Mouse (Mus musculus) midbrain, embryonic 15.5 days (tissue): ENCODE measurements around the gene Elavl1. TPM values are rescaled to one million over a fixed set of nuclear protein-coding genes. Genes with fewer than 3 reads are reported as not detected.
"Not testable (repeated sequence)": the region's sequence is repeated elsewhere in the genome, so short reads cannot be mapped to it uniquely, and the experiment has no call there.

ENCODE experiments used
- ATAC-seq: fragments of 200-750 bp; cut with Nextera tagmentation; replicated peaks from 2 replicates; pipeline ENCODE4 v1.8.0; 2017; ENCODE audit warnings: moderate TSS enrichment
- H3K27ac ChIP-seq: fragments of 300-500 bp; sonication (generic); 2 replicates; pipeline ENCODE4 v1.5.1; 2015; ENCODE audit warnings: mild to moderate bottlenecking, inconsistent platforms
- H3K27me3 ChIP-seq: fragments of 300-500 bp; sonication (generic); replicated peaks from 2 replicates; pipeline ENCODE4 v1.6.1; 2015; ENCODE audit warnings: inconsistent platforms
- H3K36me3 ChIP-seq: fragments of 300-500 bp; sonication (generic); replicated peaks from 2 replicates; pipeline ENCODE4 v1.6.1; 2015; ENCODE audit warnings: inconsistent platforms
- H3K4me1 ChIP-seq: fragments of 300-500 bp; sonication (generic); 2 replicates; pipeline ENCODE4 v1.6.1; 2015; ENCODE audit warnings: inconsistent platforms
- H3K4me2 ChIP-seq: fragments of 300-500 bp; sonication (generic); 2 replicates; pipeline ENCODE4 v1.6.1; 2015; ENCODE audit warnings: inconsistent platforms, mild to moderate bottlenecking, moderate library complexity
- H3K4me3 ChIP-seq: fragments of 300-500 bp; sonication (generic); 2 replicates; pipeline ENCODE4 v1.5.1; 2015; ENCODE audit warnings: mild to moderate bottlenecking, inconsistent platforms
- H3K9ac ChIP-seq: fragments of 300-500 bp; sonication (generic); 2 replicates; pipeline ENCODE4 v1.6.1; 2015; ENCODE audit warnings: mild to moderate bottlenecking, inconsistent platforms
- H3K9me3 ChIP-seq: fragments of 300-500 bp; sonication (generic); 2 replicates; pipeline ENCODE4 v1.6.1; 2016; ENCODE audit warnings: inconsistent platforms
- WGBS: fragments of 180-500 bp; shearing (Covaris S2); methylation state at CpG from one replicate; pipeline ENCODE4 v1.1.7; 2015; ENCODE audit warnings: mixed read lengths; 5-methylcytosine and 5-hydroxymethylcytosine counted together
- polyA plus RNA-seq: library from polyadenylated mRNA; unstranded; fragments of >200 nt; fragmentation: Nextera tagmentation; extraction: Ambion mirVana; gene quantifications from 2 replicates; pipeline ENCODE4 v1.2.1, GENCODE M21; 2015

Elavl1 gene
- polyA plus RNA-seq, 1 experiment from 2014 or later, result 108 TPM

DNA sequence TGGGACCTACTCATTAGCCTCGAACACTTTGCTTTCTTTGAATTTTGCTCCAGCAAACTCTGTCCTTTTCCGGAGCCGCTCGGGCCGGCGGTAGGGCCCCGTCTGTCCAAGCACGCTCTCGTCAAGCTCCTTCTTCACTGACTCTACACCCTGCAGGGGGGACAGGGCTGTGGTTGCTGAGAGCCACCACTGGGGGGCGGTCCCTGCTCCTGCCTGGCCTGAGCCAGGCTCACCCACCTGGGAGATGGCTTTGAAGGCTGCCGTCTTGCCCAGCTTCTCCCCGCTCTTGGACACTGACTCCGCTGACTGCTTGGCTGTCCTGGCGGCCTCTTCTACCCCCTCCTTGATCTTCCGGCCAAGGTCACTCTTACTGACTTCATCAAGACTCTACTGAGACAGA is 57.6 kb downstream of the Elavl1 start:
- no peaks in the 10 kb centered on the region for H3K9me3 ChIP-seq
- no peak overlapping the region for H3K4me3 ChIP-seq
- H3K4me1 ChIP-seq, result no peaks in the 10 kb centered on the region
- no peak overlapping the region for H3K9ac ChIP-seq
- ATAC-seq, result no peak
- H3K27ac ChIP-seq, result no peak overlapping the region
- H3K36me3 ChIP-seq, result peaks cover 52% of the 10 kb centered on the region
- no peak overlapping the region for H3K4me2 ChIP-seq
- 81% methylated on average over 15 of the region's 15 CpGs for WGBS
- H3K27me3 ChIP-seq, result no peaks in the 10 kb centered on the region

DNA sequence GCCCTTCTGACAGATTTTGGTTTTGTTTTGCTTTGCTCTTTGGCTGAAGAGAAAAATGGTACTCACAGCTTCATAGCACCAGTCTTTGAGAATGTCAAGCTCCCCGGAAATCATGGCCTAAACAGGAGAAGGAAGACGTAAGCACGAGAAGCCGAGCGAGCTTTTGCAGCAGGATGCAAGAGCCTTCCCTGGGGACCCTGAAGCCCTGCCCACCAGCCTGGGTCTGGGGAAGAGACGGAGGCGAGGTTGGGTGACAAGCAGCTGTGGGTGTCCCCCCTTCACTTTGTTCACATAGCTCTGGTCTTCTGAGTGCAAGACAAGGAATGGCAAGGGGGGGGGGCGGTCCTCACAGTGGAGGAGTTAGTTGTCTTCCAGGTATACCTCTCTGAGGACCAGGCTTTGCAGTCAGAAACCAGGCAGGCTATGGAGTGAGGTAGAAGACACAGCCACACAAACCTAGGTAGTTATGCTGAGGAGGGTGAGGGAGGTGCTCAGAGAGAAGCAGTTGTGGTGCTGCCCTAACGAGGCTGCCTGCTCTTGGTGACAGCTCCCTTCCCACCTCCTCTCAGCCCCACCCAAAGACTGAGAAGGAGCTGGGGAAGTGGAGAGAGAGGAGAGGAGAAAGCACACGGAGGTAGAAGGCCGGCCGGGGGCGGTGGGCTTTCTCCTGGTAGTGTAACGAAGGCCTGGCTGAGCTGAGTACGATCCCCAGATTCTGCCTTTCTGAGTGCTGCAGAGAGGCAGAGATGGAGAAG is 59.9 kb downstream of the Elavl1 start:
- no peaks in the 10 kb centered on the region for H3K27me3 ChIP-seq
- ATAC-seq, result no peak
- no peaks in the 10 kb centered on the region for H3K4me1 ChIP-seq
- WGBS, result 94% methylated on average over 15 of the region's 15 CpGs
- peaks cover 50% of the 10 kb centered on the region for H3K36me3 ChIP-seq
- no peak overlapping the region for H3K4me3 ChIP-seq
- no peak overlapping the region for H3K27ac ChIP-seq
- H3K9ac ChIP-seq, result no peak overlapping the region
- no peak overlapping the region for H3K4me2 ChIP-seq
- H3K9me3 ChIP-seq, result no peaks in the 10 kb centered on the region

DNA sequence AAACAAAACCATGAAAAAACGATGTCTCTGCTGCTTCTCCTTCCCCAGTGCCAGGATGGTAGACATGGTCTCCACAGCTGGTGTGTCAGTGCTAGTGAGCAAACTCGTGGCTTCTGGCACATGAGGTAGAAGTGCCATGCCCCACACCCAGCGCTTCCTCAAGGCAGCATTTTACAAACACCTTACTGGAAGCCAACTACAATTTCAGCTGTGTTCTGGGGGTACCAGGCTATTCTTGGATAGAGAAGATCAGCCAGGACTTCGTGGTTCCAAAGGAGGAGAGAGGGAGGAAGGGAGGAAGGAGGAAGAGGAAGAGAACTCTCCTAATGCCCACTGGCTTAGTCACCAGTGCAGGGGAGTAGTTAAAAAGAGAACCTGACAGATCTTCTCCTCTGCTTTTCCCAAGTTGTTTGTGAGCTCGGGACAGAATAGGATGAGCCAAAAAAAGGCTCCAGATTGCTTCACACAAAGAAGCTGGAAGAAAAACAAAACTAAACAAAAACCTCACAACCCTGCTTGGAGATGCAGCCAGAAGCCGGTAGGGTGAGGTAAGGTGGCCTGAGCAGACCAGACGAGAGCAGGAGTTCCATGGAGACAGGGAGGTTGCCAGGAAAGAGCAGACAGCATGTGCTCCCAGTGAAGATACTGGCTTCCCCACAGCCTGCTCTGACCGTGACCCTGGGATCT is 62.0 kb downstream of the Elavl1 start:
- Histone ChIP-seq H3K27ac (no peak overlapping the region), H3K4me3 (no peak overlapping the region), H3K9me3 (no peaks in the 10 kb centered on the region), H3K4me2 (no peak overlapping the region), H3K27me3 (no peaks in the 10 kb centered on the region), H3K36me3 (peaks cover 41% of the 10 kb centered on the region), H3K4me1 (peaks cover 8% of the 10 kb centered on the region), H3K9ac (no peak overlapping the region)
- ATAC-seq, result no peak
- 96% methylated on average over 8 of the region's 8 CpGs for WGBS

DNA sequence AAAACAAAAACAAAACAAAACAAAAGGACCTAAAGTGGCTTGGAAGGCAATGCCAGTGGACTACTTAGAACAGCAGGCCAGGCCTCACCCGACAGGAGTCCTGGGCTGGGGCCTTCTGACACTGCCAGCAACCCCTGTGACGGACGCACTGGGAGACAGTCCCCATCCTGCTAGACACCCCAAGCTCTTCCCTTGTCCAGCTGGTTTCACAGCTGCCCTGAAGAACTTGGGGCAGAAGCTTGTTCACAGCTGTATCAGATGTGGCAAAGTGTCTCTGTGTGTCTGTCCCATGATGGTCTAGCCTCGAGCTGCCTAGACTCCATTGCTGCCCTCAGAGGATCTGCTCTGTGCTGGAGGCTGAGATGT is 65.4 kb downstream of the Elavl1 start:
- Histone ChIP-seq H3K9ac (no peak overlapping the region), H3K36me3 (peaks cover 27% of the 10 kb centered on the region), H3K4me1 (peaks cover 34% of the 10 kb centered on the region), H3K27me3 (no peaks in the 10 kb centered on the region), H3K4me3 (peak overlapping the region; percentile 72; the same call in 1 of the 2 replicates), H3K27ac (peak overlapping the region; percentile 94), H3K4me2 (0 out of 2 replicates have a peak overlapping the region, but pooled peaks have one; percentile 58), H3K9me3 (no peaks in the 10 kb centered on the region)
- ATAC-seq, result no peak
- WGBS, result 79% methylated on average over 4 of the region's 4 CpGs

DNA sequence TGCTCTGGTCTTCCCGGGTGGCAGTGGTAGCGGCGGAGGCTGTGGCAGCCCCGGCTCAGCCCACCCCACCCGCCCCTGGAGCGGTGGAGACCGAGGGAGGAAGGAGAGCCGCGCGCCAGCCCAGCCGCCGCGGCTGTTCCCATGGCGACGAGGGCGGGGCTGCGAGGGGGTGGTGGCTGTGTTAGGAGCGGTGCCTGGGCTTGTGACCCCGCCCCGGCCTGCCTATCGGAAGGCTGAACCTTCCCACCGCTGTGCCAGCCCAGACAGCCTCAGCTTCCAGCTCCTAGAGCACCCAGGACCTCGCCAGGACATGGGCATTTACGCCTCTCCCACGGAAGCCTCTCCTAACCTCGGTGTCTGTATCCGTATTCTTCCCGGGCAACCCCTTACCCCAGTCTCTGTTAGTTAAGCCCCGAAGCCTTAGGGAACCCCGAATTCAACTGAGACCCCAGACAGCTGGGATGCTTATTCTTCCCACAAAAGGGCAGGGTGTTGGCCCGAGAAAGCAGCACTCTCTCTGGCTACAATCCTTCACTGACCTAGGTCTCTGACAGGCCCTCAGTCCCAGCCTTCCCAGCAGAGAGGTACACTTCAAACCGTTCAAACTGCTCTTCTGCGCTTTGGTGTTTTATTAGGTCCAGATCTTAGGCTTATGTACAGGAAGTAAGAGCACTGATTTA is 65.9 kb downstream of the Elavl1 start, which contains the start of gene Ctxn1:
Gene Ctxn1 (minus strand): TSS at position 150 of the 680 bp plus-strand sequence.
- ATAC-seq, result peak; percentile 93
- Histone ChIP-seq H3K4me3 (peak within 1 kb of the TSS; percentile 72), H3K27me3 (no peaks in the 10 kb centered on the region), H3K4me2 (peak within 1 kb of the TSS; percentile 58), H3K27ac (peak within 1 kb of the TSS; percentile 94), H3K9me3 (no peaks in the 10 kb centered on the region), H3K4me1 (peaks cover 39% of the 10 kb centered on the region), H3K36me3 (peaks cover 31% of the 10 kb centered on the region), H3K9ac (peak within 1 kb of the TSS; percentile 83)
- WGBS, result 5% methylated on average over 31 of the region's 33 CpGs

DNA sequence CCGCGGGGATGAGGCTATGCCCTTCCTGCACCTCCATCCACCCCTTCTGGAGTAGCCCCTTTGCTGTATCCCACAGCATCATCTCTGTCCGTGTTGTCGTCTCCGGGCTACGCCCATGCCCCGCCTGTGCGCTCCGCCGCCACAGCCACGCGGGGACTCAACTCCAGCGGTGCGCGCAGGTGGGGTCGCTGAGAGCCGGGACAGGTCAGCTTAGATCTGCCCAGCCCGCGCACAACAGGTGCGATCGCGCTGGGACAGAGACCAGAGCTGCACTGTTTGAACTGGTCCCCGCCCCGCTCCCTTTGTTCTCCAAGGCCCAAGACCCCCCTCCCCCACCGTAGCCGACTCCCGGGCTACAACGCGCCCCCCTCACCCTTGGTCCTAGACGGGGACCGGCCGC is 66.5 kb downstream of the Elavl1 start:
- H3K4me1 ChIP-seq, result peaks cover 45% of the 10 kb centered on the region
- WGBS, result under 1% methylated on average over 32 of the region's 32 CpGs

DNA sequence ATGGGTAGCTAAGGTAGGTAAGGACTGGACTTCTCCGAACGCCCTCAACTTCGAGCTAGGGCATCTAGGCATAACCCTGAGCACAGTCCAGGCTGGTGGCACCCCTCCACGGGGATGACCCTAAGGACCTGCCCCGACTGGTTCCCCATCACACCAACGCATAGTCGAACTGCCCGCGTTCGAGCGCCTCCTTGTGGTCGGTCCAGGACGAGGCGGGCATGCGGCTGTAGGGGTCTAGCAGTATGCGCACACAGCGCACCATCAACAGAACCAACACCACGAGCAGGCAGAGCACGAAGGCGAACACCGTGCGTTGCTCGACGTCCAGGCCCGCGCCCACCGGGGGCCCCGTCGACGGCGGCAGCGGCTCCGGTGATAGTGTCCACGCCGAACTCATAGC is 67.0 kb downstream of the Elavl1 start:
- peaks cover 48% of the 10 kb centered on the region for H3K4me1 ChIP-seq
- WGBS, result 2% methylated on average over 35 of the region's 35 CpGs
- ATAC-seq, result peak; percentile 69
- H3K9me3 ChIP-seq, result no peaks in the 10 kb centered on the region
- peak overlapping the region; percentile 83 for H3K9ac ChIP-seq
- peak overlapping the region; percentile 72 for H3K4me3 ChIP-seq
- H3K27ac ChIP-seq, result peak overlapping the region; percentile 94
- H3K4me2 ChIP-seq, result peak overlapping the region; percentile 58
- H3K36me3 ChIP-seq, result peaks cover 29% of the 10 kb centered on the region
- no peaks in the 10 kb centered on the region for H3K27me3 ChIP-seq

More for the DNA sequence above, 66.5 kb downstream of the Elavl1 start:
- H3K36me3 ChIP-seq, result peaks cover 31% of the 10 kb centered on the region
- ATAC-seq, result peak; percentile 75
- H3K9me3 ChIP-seq, result no peaks in the 10 kb centered on the region
- H3K4me3 ChIP-seq, result peak overlapping the region; percentile 72
- H3K27ac ChIP-seq, result peak overlapping the region; percentile 94
- no peaks in the 10 kb centered on the region for H3K27me3 ChIP-seq
- H3K9ac ChIP-seq, result peak overlapping the region; percentile 83
- H3K4me2 ChIP-seq, result peak overlapping the region; percentile 58

DNA sequence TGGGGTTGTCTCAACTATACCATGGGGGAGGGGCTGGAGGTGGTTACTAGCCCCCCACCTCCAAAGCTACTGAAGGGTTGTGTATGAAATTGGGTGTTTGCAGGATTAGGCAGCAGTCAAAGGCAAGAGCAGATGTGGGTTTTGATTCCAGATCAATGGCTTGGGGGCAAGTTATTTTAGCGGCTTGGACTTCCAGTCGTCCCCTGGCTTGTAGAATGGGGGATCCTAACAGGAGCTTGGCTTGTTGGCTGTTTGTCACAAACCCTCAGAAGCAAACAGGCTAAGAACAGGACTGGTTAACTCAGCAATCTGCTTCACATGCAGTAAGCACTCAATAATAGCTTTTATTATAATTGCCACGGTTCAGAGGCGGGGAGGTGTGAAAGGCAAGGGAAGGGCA is 67.9 kb downstream of the Elavl1 start:
- H3K9me3 ChIP-seq, result no peaks in the 10 kb centered on the region
- ATAC-seq, result no peak
- peak overlapping the region; percentile 58 for H3K4me2 ChIP-seq
- peak overlapping the region; percentile 83 for H3K9ac ChIP-seq
- peak overlapping the region; percentile 94 for H3K27ac ChIP-seq
- H3K4me3 ChIP-seq, result peak overlapping the region; percentile 72
- no peaks in the 10 kb centered on the region for H3K27me3 ChIP-seq
- H3K4me1 ChIP-seq, result peaks cover 51% of the 10 kb centered on the region
- peaks cover 27% of the 10 kb centered on the region for H3K36me3 ChIP-seq
- 47% methylated on average over 4 of the region's 4 CpGs for WGBS

DNA sequence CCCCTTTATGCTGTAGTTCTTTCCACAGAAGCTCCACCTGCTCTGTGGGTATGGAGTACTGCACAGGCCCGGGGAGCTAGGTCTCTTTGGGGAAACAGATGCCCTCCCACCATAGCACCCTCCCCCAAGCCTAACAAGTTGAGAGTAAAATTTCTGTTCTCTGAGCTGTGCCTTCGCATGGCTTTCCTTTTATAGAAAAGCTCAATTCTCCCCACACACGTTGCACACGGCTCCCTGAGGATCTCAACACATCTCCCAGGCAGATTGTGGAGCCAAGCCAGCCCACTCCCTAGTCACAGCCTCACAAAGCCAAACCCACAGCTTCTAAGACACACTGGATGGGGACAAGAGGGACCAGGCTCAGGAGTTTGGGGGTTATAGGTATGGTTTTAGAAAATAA is 68.3 kb downstream of the Elavl1 start:
- H3K9ac ChIP-seq, result peak overlapping the region; percentile 83; the same call in 1 of the 2 replicates
- no peak for ATAC-seq
- no peaks in the 10 kb centered on the region for H3K9me3 ChIP-seq
- H3K4me3 ChIP-seq, result peak overlapping the region; percentile 72
- no peaks in the 10 kb centered on the region for H3K27me3 ChIP-seq
- peak overlapping the region; percentile 94 for H3K27ac ChIP-seq
- WGBS, result 56% methylated on average over 4 of the region's 4 CpGs
- peak overlapping the region; percentile 58 for H3K4me2 ChIP-seq
- peaks cover 27% of the 10 kb centered on the region for H3K36me3 ChIP-seq
- peaks cover 55% of the 10 kb centered on the region for H3K4me1 ChIP-seq

DNA sequence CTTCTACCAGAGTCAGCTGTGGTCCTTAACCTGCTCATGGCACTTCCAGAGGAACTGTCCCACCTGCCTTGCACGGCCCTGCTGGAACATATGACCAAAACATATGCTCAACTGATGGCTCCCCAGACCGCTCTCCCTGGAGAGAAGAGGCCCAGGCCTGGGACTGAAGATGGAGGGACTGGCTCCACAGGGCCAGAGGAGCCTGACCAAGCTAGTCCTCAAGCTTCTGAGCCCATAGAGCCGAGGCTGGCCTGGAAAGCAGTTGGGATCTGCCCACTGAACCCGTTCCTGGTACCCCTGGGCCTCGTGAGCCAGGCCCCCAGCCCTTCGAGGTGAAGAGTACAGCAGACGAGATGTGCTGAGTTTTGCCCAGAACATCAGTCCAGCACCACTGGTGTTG is 69.7 kb downstream of the Elavl1 start:
- H3K27ac ChIP-seq, H3K27me3 ChIP-seq, H3K4me2 ChIP-seq, H3K4me3 ChIP-seq, H3K9ac ChIP-seq, ATAC-seq, H3K9me3 ChIP-seq: not testable (repeated sequence)
- peaks cover 55% of the 10 kb centered on the region for H3K4me1 ChIP-seq
- WGBS, result 93% methylated on average over 7 of the region's 7 CpGs
- peaks cover 23% of the 10 kb centered on the region for H3K36me3 ChIP-seq

DNA sequence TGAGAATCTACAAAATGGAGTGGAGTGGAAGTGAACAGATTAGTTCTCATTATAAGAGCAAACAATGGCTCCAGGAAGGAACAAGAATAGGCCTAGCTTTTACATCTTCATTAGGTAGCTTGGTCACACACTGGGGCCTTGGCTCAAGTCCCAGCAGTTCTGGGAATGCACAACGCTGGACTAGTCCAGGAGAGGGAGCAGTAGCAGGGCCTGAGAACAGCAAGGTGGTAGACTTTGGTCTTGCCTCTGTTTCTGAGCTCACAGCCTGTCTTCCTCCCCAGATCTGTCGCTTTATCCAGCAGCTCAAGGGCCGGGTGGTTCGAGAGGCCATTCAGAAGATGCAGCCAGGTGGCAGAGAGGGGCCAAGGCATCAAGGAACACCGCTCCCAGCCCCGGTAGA is 71.2 kb downstream of the Elavl1 start:
- Histone ChIP-seq H3K36me3 (peaks cover 23% of the 10 kb centered on the region), H3K4me1 (peaks cover 48% of the 10 kb centered on the region), H3K27ac (peak overlapping the region; percentile 91), H3K9ac (peak overlapping the region; percentile 88; the same call in 1 of the 2 replicates), H3K9me3 (no peaks in the 10 kb centered on the region), H3K4me2 (peak overlapping the region; percentile 86), H3K27me3 (no peaks in the 10 kb centered on the region), H3K4me3 (peak overlapping the region; percentile 71)
- no peak for ATAC-seq
- 56% methylated on average over 6 of the region's 6 CpGs for WGBS
